Mouse (Mus musculus): Measurements from ENCODE around the gene Hist1h2ah.

DNA sequence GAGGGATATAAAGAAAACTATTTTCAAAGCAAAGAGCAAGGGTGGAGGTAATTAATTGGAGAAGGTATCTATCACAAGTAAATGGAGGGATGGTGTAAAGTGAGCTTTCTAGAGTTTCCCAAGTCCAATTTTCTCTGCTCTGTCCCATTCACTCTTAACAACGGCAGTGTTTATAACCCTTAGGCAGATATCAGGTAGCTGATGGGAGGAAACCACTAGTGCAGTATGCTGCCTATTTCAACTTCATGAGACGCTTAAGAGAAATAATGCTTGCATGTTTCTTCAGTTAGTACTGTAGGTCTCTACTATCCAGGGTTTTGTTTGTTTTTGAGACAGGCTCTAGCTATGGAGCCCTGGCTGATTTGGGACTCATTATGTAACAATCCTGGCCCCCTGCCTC is 2.0 kb upstream of the Hist1h2ah start:
- TF ChIP-seq GATA1 (IDR thresholded peaks at IDR 0.05; ENCODE audit: borderline replicate concordance, low read length), result no peak
- TF ChIP-seq FLI1 (IDR thresholded peaks at IDR 0.05; ENCODE audit: low read length), result no peak

All from megakaryocyte, embryonic 14.5 days (primary cell).